Mouse (Mus musculus): ENCODE results near the gene Sco2. TPM values are rescaled to one million over a fixed set of nuclear protein-coding genes. Genes with fewer than 3 reads are reported as not detected.

Sco2 gene
- polyA plus RNA-seq, 1 experiment from 2014 or later = 9.7 TPM

DNA sequence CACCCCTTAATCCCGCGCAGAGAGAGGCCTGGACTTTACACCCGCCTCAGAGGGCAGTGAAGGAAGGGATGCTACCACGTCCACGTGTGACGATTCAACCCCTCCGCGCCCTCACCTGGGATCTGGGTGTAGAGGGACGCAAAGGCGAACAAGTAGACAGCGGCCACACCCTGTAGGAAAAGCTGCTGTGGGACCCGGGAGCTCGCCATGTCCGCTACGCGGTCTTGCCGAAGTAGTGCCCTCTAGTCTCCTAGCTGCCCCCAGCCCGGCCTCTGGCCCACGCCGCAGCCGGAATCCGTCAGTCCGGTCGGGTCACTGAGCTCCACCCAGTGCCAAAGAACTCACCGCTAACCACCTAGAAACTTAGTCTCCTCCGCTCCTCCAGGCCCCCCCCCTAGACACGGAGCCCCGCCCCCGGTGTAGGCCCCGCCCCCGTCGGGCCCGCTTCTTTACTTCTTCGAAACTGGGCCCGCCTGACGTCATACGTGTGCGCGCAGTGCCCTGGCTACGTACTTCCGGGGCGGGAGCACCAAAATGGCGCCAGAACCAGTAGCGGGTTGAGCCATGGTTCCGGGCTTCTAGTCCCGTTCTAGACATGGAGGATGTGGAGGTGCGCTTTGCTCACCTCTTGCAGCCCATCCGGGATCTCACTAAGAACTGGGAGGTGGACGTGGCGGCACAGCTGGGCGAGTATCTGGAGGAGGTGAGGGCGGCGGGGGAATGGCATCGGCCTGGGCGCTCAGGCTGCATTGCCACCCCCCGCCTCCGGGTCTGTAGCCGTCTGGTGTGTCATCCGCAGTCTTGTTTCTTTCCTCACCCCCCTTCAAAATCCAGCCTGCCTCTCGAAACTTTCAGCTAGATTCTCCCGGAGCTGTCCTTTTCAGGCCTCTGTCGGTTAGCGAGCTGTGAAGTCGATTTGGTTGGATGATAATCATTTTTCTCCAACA is 18.1 kb downstream of the Sco2 start, which contains the start of the genes Lmf2 and Ncaph2:
Gene Lmf2 (minus strand): TSS at position 419 of the 947 bp plus-strand sequence.
Gene Ncaph2 (plus strand): TSS at position 479 of the 947 bp plus-strand sequence.
- ATAC-seq (ENCODE audit: low FRiP score, low TSS enrichment) = peak; percentile 90
- Histone ChIP-seq H3K4me2 (replicated peaks; ENCODE audit: low read depth, low read length) (peak within 1 kb of the TSS; percentile 80), H3K9me3 (ENCODE audit: low read length) (no peaks in the 10 kb centered on the region), H3K9ac (replicated peaks; ENCODE audit: low read length) (peak within 1 kb of the TSS; percentile 77), H3K4me3 (ENCODE audit: low read length) (peak within 1 kb of the TSS; percentile 62), H3K36me3 (ENCODE audit: insufficient read depth, low read length) (peaks cover 31% of the 10 kb centered on the region), H3K27me3 (ENCODE audit: insufficient read depth, low read length) (no peaks in the 10 kb centered on the region), H3K4me1 (ENCODE audit: insufficient read depth, low read length) (peaks cover 22% of the 10 kb centered on the region), H3K27ac (ENCODE audit: low read length) (peak within 1 kb of the TSS; percentile 89)
- WGBS = under 1% methylated on average over 62 of the region's 64 CpGs

DNA sequence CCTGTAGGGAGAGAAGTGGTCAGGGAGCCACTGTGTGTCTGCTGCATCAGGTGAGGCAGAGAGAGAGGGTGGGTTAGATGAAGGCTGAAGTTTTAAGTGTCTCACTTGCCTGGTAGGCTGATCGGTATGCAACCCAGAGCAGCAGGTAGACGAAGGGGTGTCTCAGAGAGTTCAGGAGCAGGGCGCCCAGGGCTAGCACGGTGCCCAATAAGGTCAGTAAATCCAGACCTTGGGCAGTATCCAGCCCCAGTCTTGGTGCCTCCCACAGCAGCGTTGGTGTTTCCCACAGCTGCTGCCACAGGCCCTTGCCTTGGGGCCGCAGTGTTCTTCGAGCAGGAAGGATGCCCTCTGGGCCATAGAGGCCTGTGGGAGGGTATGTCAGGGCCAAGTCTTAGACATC is 19.2 kb downstream of the Sco2 start:
- ATAC-seq (ENCODE audit: low FRiP score, low TSS enrichment) = no peak
- H3K9me3 ChIP-seq (ENCODE audit: low read length) = no peaks in the 10 kb centered on the region
- 70% methylated on average over 7 of the region's 7 CpGs for WGBS

DNA sequence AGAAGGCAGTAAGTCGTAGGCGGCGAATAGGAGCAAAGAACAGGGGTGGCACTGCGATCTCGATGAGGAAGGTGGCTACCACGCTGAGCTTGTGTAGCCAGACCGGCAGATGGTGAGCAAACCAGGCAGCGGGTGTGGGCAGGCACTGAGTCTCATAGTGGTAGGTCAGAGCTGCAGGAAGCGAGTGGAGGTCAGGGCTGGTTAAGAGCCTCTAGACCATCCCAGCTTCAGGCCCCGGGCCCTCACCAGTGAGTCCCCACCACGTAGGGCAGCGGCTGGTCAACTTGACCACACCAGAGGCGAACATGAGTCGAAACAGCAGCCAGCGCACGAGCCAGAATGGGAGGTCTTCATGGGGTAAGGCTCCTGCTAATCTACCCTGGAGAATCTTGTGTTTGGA is 19.8 kb downstream of the Sco2 start:
- peak overlapping the region; percentile 77; the same call in 1 of the 2 replicates for H3K9ac ChIP-seq (replicated peaks; ENCODE audit: low read length)
- H3K4me2 ChIP-seq (replicated peaks; ENCODE audit: low read depth, low read length) = no peak overlapping the region
- 96% methylated on average over 16 of the region's 16 CpGs for WGBS
- H3K4me1 ChIP-seq (ENCODE audit: insufficient read depth, low read length) = peaks cover 22% of the 10 kb centered on the region
- ATAC-seq (ENCODE audit: low FRiP score, low TSS enrichment) = no peak
- no peak overlapping the region for H3K27ac ChIP-seq (ENCODE audit: low read length)
- H3K27me3 ChIP-seq (ENCODE audit: insufficient read depth, low read length) = no peaks in the 10 kb centered on the region
- H3K36me3 ChIP-seq (ENCODE audit: insufficient read depth, low read length) = peaks cover 29% of the 10 kb centered on the region
- no peak overlapping the region for H3K4me3 ChIP-seq (ENCODE audit: low read length)
- H3K9me3 ChIP-seq (ENCODE audit: low read length) = no peaks in the 10 kb centered on the region

More for the DNA sequence above, 19.2 kb downstream of the Sco2 start:
- Histone ChIP-seq H3K27ac (ENCODE audit: low read length) (no peak overlapping the region), H3K27me3 (ENCODE audit: insufficient read depth, low read length) (no peaks in the 10 kb centered on the region), H3K4me2 (replicated peaks; ENCODE audit: low read depth, low read length) (peak overlapping the region; percentile 80), H3K9ac (replicated peaks; ENCODE audit: low read length) (peak overlapping the region; percentile 77), H3K36me3 (ENCODE audit: insufficient read depth, low read length) (peaks cover 29% of the 10 kb centered on the region), H3K4me3 (ENCODE audit: low read length) (peak overlapping the region; percentile 62), H3K4me1 (ENCODE audit: insufficient read depth, low read length) (peaks cover 22% of the 10 kb centered on the region)

DNA sequence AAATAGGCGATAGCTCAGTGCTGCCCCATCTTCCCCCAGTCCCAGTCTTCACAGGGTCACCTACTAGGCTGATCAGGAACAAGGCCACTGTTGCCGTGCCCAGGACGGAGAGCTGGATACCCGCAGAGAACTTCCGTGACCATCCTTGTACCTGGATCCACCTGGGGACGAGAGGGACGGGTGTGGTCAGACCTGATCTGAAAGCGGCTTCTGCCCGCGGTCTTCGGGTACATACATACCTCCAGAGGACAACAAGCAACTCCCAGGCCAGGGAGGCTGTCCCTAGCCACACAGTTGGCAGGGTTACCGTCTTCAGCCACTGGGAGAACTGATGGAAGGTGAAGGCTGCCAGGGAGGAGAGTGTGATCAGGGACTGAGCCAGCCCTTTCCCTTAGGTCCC is 20.9 kb downstream of the Sco2 start:
- H3K9me3 ChIP-seq (ENCODE audit: low read length) = no peaks in the 10 kb centered on the region
- H3K27me3 ChIP-seq (ENCODE audit: insufficient read depth, low read length) = no peaks in the 10 kb centered on the region
- no peak for ATAC-seq (ENCODE audit: low FRiP score, low TSS enrichment)
- H3K4me1 ChIP-seq (ENCODE audit: insufficient read depth, low read length) = peaks cover 17% of the 10 kb centered on the region
- H3K27ac ChIP-seq (ENCODE audit: low read length) = no peak overlapping the region
- no peak overlapping the region for H3K4me2 ChIP-seq (replicated peaks; ENCODE audit: low read depth, low read length)
- no peak overlapping the region for H3K4me3 ChIP-seq (ENCODE audit: low read length)
- 98% methylated on average over 12 of the region's 12 CpGs for WGBS
- H3K36me3 ChIP-seq (ENCODE audit: insufficient read depth, low read length) = peaks cover 29% of the 10 kb centered on the region
- H3K9ac ChIP-seq (replicated peaks; ENCODE audit: low read length) = no peak overlapping the region

DNA sequence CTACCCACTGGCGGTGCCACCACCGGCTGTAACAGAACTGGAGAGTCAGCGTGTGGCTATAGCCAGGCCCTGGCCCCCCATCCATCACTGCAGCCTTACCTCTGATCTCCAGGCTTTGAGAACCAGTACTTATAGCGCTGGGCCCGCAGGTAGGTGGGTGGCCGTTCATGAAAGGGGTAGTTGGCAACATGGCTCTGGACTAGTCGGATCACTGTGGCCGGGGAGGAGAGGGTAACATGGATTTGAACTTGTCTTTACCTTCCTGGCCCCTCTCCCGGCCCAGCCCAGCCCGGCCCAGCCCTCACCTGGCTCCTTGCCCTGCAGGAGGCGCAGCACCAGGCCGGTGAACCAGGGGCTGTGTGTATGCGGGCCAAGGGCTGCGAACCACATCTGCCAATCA is 21.6 kb downstream of the Sco2 start:
- peaks cover 14% of the 10 kb centered on the region for H3K4me1 ChIP-seq (ENCODE audit: insufficient read depth, low read length)
- no peak overlapping the region for H3K4me3 ChIP-seq (ENCODE audit: low read length)
- H3K9me3 ChIP-seq (ENCODE audit: low read length) = no peaks in the 10 kb centered on the region
- WGBS = 94% methylated on average over 14 of the region's 14 CpGs
- no peak overlapping the region for H3K4me2 ChIP-seq (replicated peaks; ENCODE audit: low read depth, low read length)
- peaks cover 29% of the 10 kb centered on the region for H3K36me3 ChIP-seq (ENCODE audit: insufficient read depth, low read length)
- H3K27ac ChIP-seq (ENCODE audit: low read length) = no peak overlapping the region
- H3K27me3 ChIP-seq (ENCODE audit: insufficient read depth, low read length) = no peaks in the 10 kb centered on the region
- ATAC-seq (ENCODE audit: low FRiP score, low TSS enrichment) = no peak
- no peak overlapping the region for H3K9ac ChIP-seq (replicated peaks; ENCODE audit: low read length)

- Histone ChIP-seq H3K4me1 (ENCODE audit: insufficient read depth, low read length) (peaks cover 11% of the 10 kb centered on the region), H3K27ac (ENCODE audit: low read length) (no peak overlapping the region), H3K4me2 (replicated peaks; ENCODE audit: low read depth, low read length) (no peak overlapping the region), H3K27me3 (ENCODE audit: insufficient read depth, low read length) (no peaks in the 10 kb centered on the region), H3K36me3 (ENCODE audit: insufficient read depth, low read length) (peaks cover 29% of the 10 kb centered on the region), H3K4me3 (ENCODE audit: low read length) (no peak overlapping the region), H3K9ac (replicated peaks; ENCODE audit: low read length) (no peak overlapping the region), H3K9me3 (ENCODE audit: low read length) (no peaks in the 10 kb centered on the region)
- WGBS = 93% methylated on average over 15 of the region's 15 CpGs
- no peak for ATAC-seq (ENCODE audit: low FRiP score, low TSS enrichment)
Observed at GRCm38 (mm10) chr15:89351302-89351701, 22.3 kb downstream of the Sco2 start.

DNA sequence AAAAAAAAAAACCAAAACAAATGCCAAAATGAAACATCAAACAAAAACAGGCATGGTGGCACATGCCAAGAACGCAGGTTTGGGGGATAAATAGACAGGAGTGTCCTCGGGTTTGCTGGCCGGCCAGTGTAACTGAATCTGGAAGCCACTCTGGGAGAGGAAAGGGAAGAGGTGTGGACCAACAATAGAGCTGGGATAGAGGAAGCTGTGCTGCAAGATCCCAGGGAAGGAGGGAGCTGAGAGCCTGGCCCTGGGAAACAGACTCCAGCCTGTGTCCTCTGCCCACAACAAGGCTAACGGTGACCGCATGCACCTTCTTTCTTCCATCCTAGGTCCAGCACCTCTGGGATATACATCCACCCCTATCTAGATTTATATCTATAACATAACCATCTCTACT is 23.2 kb downstream of the Sco2 start:
- no peak for ATAC-seq (ENCODE audit: low FRiP score, low TSS enrichment)
- no peaks in the 10 kb centered on the region for H3K27me3 ChIP-seq (ENCODE audit: insufficient read depth, low read length)
- no peak overlapping the region for H3K27ac ChIP-seq (ENCODE audit: low read length)
- no peak overlapping the region for H3K9ac ChIP-seq (replicated peaks; ENCODE audit: low read length)
- H3K4me3 ChIP-seq (ENCODE audit: low read length) = no peak overlapping the region
- peaks cover 11% of the 10 kb centered on the region for H3K4me1 ChIP-seq (ENCODE audit: insufficient read depth, low read length)
- no peaks in the 10 kb centered on the region for H3K9me3 ChIP-seq (ENCODE audit: low read length)
- peaks cover 29% of the 10 kb centered on the region for H3K36me3 ChIP-seq (ENCODE audit: insufficient read depth, low read length)
- no peak overlapping the region for H3K4me2 ChIP-seq (replicated peaks; ENCODE audit: low read depth, low read length)
- WGBS = 80% methylated on average over 5 of the region's 5 CpGs

DNA sequence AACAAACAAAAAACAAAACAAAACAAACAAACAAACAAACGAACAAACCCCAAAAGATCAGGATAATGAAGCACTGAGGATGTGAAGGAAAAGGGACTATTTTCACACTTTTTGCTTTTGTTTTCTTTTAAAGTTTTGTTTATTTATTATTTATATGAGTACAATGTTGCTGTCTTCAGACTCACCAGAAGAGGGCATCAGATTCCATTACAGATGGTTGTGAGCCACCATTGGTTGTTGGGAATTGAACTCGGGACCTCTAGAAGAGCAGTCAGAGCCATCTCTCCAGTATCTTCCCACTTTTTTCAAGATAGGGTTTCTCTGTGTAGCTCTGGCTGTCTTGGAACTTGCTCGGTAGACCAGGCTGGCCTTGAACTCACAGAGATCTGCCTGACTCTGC is 30.3 kb downstream of the Sco2 start:
- WGBS = 86% methylated on average over 3 of the region's 3 CpGs
- no peak overlapping the region for H3K4me3 ChIP-seq (ENCODE audit: low read length)
- no peak overlapping the region for H3K4me2 ChIP-seq (replicated peaks; ENCODE audit: low read depth, low read length)
- H3K27me3 ChIP-seq (ENCODE audit: insufficient read depth, low read length) = no peaks in the 10 kb centered on the region
- no peaks in the 10 kb centered on the region for H3K36me3 ChIP-seq (ENCODE audit: insufficient read depth, low read length)
- no peak overlapping the region for H3K27ac ChIP-seq (ENCODE audit: low read length)
- ATAC-seq (ENCODE audit: low FRiP score, low TSS enrichment) = no peak
- no peaks in the 10 kb centered on the region for H3K4me1 ChIP-seq (ENCODE audit: insufficient read depth, low read length)
- no peaks in the 10 kb centered on the region for H3K9me3 ChIP-seq (ENCODE audit: low read length)
- H3K9ac ChIP-seq (replicated peaks; ENCODE audit: low read length) = no peak overlapping the region

DNA sequence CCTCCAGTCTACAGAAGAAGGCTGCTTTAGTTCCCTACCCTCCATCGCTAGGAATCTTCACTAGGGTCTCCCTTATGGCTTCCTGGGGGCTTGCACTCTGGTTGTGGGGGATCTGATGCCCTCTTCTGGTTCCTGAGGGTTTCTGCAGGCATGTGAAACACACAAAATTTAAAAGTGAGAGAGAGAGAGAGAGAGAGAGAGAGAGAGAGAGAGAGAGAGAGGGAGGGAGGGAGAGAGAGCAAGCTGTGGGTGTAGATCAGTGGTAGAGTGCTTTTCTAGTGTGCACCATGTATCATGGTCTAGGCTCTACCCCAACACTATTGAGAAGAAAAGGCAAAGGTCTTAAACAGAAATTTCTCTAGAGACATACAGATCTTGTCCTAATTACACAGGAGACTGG is 32.0 kb downstream of the Sco2 start:
- Histone ChIP-seq H3K27me3 (ENCODE audit: insufficient read depth, low read length) (no peaks in the 10 kb centered on the region), H3K36me3 (ENCODE audit: insufficient read depth, low read length) (no peaks in the 10 kb centered on the region), H3K27ac (ENCODE audit: low read length) (no peak overlapping the region), H3K9me3 (ENCODE audit: low read length) (no peaks in the 10 kb centered on the region), H3K9ac (replicated peaks; ENCODE audit: low read length) (no peak overlapping the region), H3K4me2 (replicated peaks; ENCODE audit: low read depth, low read length) (no peak overlapping the region), H3K4me3 (ENCODE audit: low read length) (no peak overlapping the region), H3K4me1 (ENCODE audit: insufficient read depth, low read length) (no peaks in the 10 kb centered on the region)
- WGBS = 22% methylated on average over 1 of the region's 1 CpGs
- ATAC-seq (ENCODE audit: low FRiP score, low TSS enrichment) = no peak

DNA sequence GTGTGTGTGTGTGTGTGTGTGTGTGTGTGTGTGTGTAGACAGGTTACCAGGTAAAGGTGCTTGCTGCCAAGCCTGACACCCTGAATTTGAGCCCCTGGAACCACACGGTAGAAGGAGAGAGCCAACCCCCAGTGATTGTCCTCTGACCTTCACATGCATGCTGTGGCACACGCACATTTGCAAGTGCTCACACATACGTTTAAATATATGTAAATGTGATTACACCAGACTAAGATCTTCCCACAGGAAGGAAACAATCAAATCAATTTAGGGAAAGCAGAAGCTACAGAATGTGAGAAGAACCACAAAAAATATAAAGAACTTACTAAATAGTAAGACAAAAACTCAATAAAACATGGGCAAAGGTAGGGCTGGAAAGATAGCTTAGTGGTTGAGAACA is 33.5 kb downstream of the Sco2 start:
- Histone ChIP-seq H3K9ac (replicated peaks; ENCODE audit: low read length) (no peak overlapping the region), H3K36me3 (ENCODE audit: insufficient read depth, low read length) (no peaks in the 10 kb centered on the region), H3K4me3 (ENCODE audit: low read length) (no peak overlapping the region), H3K9me3 (ENCODE audit: low read length) (no peaks in the 10 kb centered on the region), H3K27me3 (ENCODE audit: insufficient read depth, low read length) (no peaks in the 10 kb centered on the region), H3K27ac (ENCODE audit: low read length) (no peak overlapping the region), H3K4me2 (replicated peaks; ENCODE audit: low read depth, low read length) (no peak overlapping the region), H3K4me1 (ENCODE audit: insufficient read depth, low read length) (no peaks in the 10 kb centered on the region)
- 85% methylated on average over 3 of the region's 3 CpGs for WGBS
- ATAC-seq (ENCODE audit: low FRiP score, low TSS enrichment) = no peak
